Mouse (Mus musculus): ENCODE results near the gene Agbl2. TPM values are rescaled to one million over a fixed set of nuclear protein-coding genes. Genes with fewer than 3 reads are reported as not detected.

The Agbl2 gene
- polyA plus RNA-seq (2012; rRNA removed) = 3.5 and 5.0 TPM in 2 replicates

DNA sequence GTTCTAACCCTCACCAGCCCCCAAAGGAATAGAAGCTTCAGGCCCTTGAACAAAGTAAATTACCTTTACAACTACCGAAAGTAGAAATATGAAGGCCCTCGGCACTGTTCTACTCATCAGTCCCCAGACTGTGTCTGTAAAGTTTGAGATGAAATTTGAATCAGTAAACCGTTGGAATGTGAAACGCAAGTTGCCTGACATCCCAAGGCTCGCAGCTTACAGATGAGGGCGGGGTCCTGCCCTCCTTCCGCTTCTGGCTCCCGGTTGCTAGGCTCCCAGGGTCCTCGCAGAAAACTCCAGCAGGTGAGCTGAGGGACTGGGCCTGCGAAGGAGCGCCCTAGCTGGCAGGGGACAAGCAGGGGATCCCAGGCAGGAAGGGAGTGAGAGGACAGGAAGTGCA lies at the start of gene Agbl2:
Agbl2 (plus strand) TSS at position 270 of the 400 bp plus-strand sequence.
- H3K4me3 ChIP-seq (replicated peaks; ENCODE audit: extremely low read depth, low read depth, low read length) = peak within 1 kb of the TSS; percentile 48
- peak; percentile 12 for DNase-seq
- TF ChIP-seq POLR2A (IDR thresholded peaks at IDR 0.05; ENCODE audit: borderline replicate concordance, extremely low read depth, low read depth, low read length) = no peak
- TF ChIP-seq CTCF (IDR thresholded peaks at IDR 0.05; ENCODE audit: insufficient read depth, low read length) = no peak
- peaks cover 3% of the 10 kb centered on the region; the same call in 1 of the 2 replicates for H3K4me1 ChIP-seq (ENCODE audit: control insufficient read depth, insufficient read depth, low read length)
- WGBS = 2% methylated on average over 11 of the region's 11 CpGs

DNA sequence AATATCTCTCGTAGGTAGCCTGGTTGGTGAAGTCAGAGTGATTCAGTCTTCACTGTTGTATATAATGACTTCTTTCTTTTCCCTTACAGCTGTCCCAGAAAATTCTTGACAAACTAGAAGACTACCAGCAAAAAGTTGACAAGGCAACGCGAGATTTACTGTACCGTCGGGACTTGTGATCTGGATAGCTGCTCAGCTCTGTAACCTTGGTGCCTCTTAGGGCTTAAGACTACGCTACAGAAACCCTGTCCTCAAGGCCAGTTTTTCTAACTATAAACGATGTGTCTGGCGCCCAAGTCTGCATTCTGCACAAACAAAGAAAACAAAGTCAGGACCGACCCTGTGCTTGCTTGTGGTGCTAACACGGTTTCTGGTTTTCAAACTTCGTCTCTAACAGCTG lies 47.2 kb upstream of the Agbl2 start:
- WGBS = 90% methylated on average over 11 of the region's 11 CpGs

DNA sequence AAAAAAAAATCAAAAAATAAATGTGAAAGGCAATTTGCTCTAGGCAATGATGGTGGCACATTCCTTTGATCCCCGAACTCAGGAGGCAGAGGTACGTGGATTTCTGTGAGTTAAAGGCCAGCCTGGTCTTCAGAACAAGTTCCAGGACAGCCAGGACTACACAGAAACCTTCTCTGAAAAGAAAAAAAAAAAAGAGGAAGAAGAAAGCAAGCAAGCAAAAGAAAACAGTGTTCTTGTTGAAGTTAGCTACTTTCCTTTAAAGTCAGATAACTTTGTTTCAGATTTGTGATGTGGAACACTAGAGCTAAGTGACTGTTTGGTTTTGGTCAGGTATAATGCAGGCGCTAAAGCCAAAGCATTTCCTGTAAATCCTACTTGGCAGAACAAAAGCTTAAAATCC lies 43.7 kb upstream of the Agbl2 start:
- DNase-seq = no peak
- 88% methylated on average over 3 of the region's 3 CpGs for WGBS
- Histone ChIP-seq H3K4me3 (replicated peaks; ENCODE audit: extremely low read depth, low read depth, low read length) (no peak overlapping the region), H3K4me1 (ENCODE audit: control insufficient read depth, insufficient read depth, low read length) (no peaks in the 10 kb centered on the region)
- no peak for TF ChIP-seq POLR2A (IDR thresholded peaks at IDR 0.05; ENCODE audit: borderline replicate concordance, extremely low read depth, low read depth, low read length)
- no peak for TF ChIP-seq CTCF (IDR thresholded peaks at IDR 0.05; ENCODE audit: insufficient read depth, low read length)

More for the DNA sequence above, 47.2 kb upstream of the Agbl2 start:
- DNase-seq = no peak
- H3K4me1 ChIP-seq (ENCODE audit: control insufficient read depth, insufficient read depth, low read length) = no peaks in the 10 kb centered on the region
- no peak for TF ChIP-seq CTCF (IDR thresholded peaks at IDR 0.05; ENCODE audit: insufficient read depth, low read length)
- TF ChIP-seq POLR2A (IDR thresholded peaks at IDR 0.05; ENCODE audit: borderline replicate concordance, extremely low read depth, low read depth, low read length) = no peak
- H3K4me3 ChIP-seq (replicated peaks; ENCODE audit: extremely low read depth, low read depth, low read length) = no peak overlapping the region

DNA sequence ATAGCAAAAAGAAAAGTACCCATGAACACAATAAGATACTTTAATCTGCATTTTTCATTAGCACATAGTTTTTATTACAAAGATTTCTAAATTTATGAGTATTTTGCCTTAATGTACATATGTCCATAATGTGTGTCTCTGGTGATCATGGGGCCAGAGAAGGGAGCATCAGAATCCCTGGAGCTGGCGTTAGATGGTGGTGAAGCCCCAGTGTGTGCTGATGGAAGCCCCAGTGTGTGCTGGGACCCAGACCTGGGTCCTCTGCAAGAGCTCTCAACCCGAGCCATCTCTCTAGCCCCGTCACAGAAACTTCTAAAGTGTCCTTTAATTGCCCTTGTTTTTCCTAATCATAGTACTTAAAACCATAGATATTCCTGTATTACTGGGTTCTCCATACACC lies 43.2 kb upstream of the Agbl2 start:
- 92% methylated on average over 3 of the region's 3 CpGs for WGBS
- no peak for DNase-seq
- Histone ChIP-seq H3K4me3 (replicated peaks; ENCODE audit: extremely low read depth, low read depth, low read length) (no peak overlapping the region), H3K4me1 (ENCODE audit: control insufficient read depth, insufficient read depth, low read length) (no peaks in the 10 kb centered on the region; the same call in 1 of the 2 replicates)
- TF ChIP-seq POLR2A (IDR thresholded peaks at IDR 0.05; ENCODE audit: borderline replicate concordance, extremely low read depth, low read depth, low read length) (no peak), CTCF (IDR thresholded peaks at IDR 0.05; ENCODE audit: insufficient read depth, low read length) (no peak)

DNA sequence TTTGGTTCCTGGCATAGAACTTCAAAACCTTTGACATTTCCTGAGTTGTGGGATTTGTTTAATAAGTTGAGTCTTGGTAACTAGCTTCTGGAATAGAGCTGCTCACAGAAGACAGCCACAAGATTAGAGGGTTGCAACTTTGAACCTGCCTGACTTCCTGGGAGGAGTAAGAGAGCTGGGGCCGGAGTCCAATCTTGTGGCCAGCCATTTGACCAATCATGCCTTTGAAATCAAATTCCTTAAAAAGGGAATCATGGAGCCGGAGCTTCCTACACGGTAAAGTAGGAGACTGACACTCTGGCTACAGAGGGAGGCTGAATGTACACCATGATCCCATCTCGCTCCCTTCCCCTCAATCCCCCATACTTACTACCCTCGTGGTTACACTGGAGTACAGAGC lies 42.6 kb upstream of the Agbl2 start:
- 88% methylated on average over 5 of the region's 5 CpGs for WGBS
- DNase-seq = no peak
- Histone ChIP-seq H3K4me3 (replicated peaks; ENCODE audit: extremely low read depth, low read depth, low read length) (no peak overlapping the region), H3K4me1 (ENCODE audit: control insufficient read depth, insufficient read depth, low read length) (no peaks in the 10 kb centered on the region; the same call in 1 of the 2 replicates)
- no peak for TF ChIP-seq POLR2A (IDR thresholded peaks at IDR 0.05; ENCODE audit: borderline replicate concordance, extremely low read depth, low read depth, low read length)
- no peak for TF ChIP-seq CTCF (IDR thresholded peaks at IDR 0.05; ENCODE audit: insufficient read depth, low read length)

DNA sequence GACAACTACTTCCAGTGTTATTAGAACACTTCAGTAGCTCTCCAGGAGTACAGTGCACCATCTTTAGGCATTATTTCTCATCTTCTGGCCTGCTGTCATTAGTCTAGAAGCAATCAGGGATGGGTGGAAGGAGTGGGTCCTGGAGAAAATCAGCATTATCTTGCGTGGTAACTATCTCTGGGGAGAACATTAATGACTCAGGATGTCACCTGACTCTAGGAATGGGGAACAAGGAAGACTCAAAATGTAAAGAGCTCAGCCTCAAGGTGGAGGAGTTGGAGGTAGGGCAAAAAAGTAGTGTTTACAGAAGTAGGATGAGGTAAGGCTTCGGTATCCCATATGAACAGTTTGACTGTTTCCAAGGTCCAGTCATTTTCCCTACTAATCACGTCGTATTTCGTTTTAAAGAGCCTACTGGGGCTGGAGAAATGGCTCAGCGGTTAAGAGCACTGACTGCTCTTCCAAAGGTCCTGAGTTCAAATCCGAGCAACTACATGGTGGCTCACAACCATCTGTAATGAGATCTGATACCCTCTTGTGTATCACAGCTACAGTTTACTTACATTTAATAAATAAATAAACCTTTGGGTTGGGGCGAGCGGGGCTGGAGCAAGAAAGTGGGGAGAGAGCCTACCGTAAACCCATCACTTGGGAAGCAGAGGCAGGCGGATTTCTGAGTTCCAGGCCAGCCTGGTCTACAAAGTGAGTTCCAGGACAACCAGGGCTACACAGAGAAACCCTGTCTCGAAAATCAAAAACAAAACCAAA lies 38.1 kb upstream of the Agbl2 start:
- H3K4me1 ChIP-seq (ENCODE audit: control insufficient read depth, insufficient read depth, low read length) = peaks cover 5% of the 10 kb centered on the region
- DNase-seq = peak; percentile 12
- no peak for TF ChIP-seq CTCF (IDR thresholded peaks at IDR 0.05; ENCODE audit: insufficient read depth, low read length)
- 55% methylated on average over 12 of the region's 12 CpGs for WGBS
- H3K4me3 ChIP-seq (replicated peaks; ENCODE audit: extremely low read depth, low read depth, low read length) = peak overlapping the region; percentile 51

DNA sequence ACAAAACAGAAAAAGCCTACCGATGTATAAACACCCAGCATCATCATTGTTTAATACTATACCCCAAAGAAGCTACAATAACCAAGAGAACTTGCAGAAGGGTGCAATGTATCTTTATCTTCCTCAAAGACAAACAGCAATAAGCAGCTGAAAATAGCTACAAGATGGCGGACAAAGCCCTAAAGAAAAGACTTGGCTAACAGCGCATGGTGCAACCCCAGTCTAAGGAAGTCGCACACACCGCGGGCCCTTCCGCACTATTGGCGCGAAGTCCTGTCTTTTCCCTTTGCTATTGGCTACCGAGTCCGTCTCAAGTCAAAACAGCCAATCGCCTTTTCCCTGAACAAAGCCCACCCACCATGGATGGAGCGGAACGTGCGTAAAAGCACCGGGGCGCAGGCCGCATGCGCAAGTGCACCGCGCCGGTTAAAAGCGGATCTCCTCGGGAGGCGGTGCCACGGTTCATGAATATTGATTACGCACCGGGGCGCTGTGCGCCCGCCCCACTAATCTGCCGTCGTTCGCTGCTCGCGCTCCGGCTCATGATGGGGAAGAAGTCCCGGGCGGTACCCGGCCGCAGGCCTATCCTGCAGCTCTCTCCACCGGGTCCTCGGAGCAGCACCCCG lies 37.4 kb upstream of the Agbl2 start, which contains the start of gene Fnbp4:
Fnbp4 (plus strand) TSS at position 318 of the 626 bp plus-strand sequence.
- no peak for TF ChIP-seq CTCF (IDR thresholded peaks at IDR 0.05; ENCODE audit: insufficient read depth, low read length)
- TF ChIP-seq POLR2A (IDR thresholded peaks at IDR 0.05; ENCODE audit: borderline replicate concordance, extremely low read depth, low read depth, low read length) = peak; percentile 62; the same call in 1 of the 2 replicates
- WGBS = under 1% methylated on average over 44 of the region's 44 CpGs
- peak; percentile 94 for DNase-seq
- Histone ChIP-seq H3K4me1 (ENCODE audit: control insufficient read depth, insufficient read depth, low read length) (peaks cover 12% of the 10 kb centered on the region), H3K4me3 (replicated peaks; ENCODE audit: extremely low read depth, low read depth, low read length) (peak within 1 kb of the TSS; percentile 100)

DNA sequence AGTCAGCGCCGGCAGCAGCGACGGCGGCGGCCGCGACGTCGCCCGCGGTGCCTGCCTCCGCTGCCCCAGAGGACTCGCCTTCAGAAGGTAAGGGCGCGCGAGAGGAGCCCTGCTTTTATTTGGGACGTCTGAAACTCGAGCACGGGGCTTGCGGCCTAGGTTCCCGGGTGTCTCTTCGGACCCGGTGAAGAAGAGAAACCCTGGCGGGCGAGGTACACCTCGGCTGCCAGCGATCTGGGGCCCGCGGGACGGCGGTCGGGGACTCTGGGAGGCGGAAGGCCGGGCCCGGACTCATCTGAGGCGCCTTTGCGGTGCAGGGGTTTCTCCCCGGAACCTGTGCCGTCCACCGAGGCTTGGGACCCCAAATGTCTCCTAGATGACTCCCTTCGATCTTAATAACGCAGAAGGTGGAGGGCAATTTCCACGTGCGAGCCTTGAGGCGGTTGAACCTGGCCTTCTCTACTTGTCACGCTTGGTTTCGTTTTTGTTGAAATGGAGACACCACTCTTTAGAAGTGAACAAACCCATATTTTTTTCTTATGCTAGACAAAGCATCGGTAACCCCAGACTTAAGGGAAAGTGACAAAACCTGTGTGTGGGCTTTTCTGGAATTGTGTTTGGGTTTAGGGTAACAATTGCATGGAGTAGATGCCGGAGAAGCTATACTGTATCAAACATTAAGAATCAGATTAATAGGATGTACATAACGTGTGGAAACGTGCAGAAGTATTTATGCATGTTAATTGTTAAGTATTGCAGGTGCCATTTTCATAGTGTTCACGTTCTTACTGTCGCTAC lies 36.6 kb upstream of the Agbl2 start:
- Histone ChIP-seq H3K4me1 (ENCODE audit: control insufficient read depth, insufficient read depth, low read length) (peaks cover 12% of the 10 kb centered on the region), H3K4me3 (replicated peaks; ENCODE audit: extremely low read depth, low read depth, low read length) (peak overlapping the region; percentile 100)
- DNase-seq = no peak
- WGBS = under 1% methylated on average over 54 of the region's 54 CpGs
- TF ChIP-seq CTCF (IDR thresholded peaks at IDR 0.05; ENCODE audit: insufficient read depth, low read length) (no peak), POLR2A (IDR thresholded peaks at IDR 0.05; ENCODE audit: borderline replicate concordance, extremely low read depth, low read depth, low read length) (no peak)

DNA sequence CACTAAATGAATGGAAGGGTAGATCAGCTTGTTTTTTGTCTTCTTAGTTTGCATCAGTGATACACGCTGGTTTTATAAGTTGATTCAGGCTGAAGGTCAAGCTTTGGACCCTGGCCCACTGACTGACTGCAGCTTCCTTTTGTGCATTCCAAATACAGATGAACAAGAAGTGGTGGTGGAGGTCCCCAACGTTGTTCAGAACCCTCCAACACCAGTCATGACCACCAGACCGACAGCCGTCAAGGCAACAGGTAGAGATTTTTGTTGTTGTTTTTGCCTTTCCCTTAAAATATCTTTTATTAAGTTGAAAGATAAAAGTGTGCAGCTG lies 36.0 kb upstream of the Agbl2 start:
- no peak for DNase-seq
- whole genome bisulfite sequencing = 8% methylated on average over 4 of the region's 4 CpGs
- TF ChIP-seq POLR2A (IDR thresholded peaks at IDR 0.05; ENCODE audit: borderline replicate concordance, extremely low read depth, low read depth, low read length) = no peak
- no peak for TF ChIP-seq CTCF (IDR thresholded peaks at IDR 0.05; ENCODE audit: insufficient read depth, low read length)
- H3K4me3 ChIP-seq (replicated peaks; ENCODE audit: extremely low read depth, low read depth, low read length) = peak overlapping the region; percentile 100
- peaks cover 12% of the 10 kb centered on the region for H3K4me1 ChIP-seq (ENCODE audit: control insufficient read depth, insufficient read depth, low read length)
